Mouse (Mus musculus): ENCODE data around the gene Atp2b1. TPM values are rescaled to one million over a fixed set of nuclear protein-coding genes. Genes with fewer than 3 reads are reported as not detected.

Atp2b1 gene
- polyA plus RNA-seq (2014; fragmentation: Illumina TruSeq; extraction: RNeasy Lipid Tissue Mini Kit (QIAGEN cat#74804); ENCODE audit: low read depth, low replicate concordance) = 39.7 TPM

DNA sequence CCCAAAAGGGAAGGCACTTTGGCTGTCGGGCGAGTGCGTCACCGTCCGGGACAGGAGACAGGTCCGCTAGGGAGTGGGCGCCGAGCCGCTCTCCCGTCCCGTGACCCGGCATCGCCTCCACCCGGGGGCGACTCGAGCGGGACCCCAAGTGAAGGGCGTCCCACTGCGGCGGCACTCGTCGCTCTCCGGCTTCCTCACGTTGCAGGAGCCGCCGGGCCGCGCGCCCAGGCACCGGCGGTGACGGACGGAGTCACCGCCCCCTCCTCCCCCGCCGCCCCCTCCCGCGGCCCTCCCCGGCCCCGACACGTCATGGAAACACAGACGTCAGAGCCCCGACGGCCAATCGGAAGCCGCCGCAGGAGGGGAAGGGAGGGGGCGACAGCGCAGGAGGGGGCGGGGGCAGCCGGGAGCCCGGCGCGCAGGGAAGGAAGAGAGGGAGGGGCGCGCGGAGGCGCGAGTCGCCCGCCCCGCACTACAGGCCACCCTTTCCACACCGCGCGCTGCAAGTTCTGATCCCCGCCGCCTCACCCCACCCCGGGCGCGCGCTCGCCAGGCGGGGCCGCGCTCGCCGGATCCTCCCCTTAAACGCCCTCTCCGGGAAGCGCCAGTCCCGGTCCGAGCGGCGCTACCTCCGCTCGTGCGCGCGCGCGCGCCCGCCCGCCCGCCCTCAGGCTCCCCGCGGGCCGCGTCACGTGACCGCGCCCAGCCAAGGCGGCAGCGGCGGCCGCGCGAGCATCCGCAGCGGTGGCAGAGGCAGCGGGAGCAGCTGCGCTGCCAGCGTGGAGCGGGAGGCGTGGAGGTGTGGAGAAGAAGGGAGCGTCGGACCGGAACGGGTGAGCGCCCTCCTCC is at the start of gene Atp2b1:
Atp2b1 (plus strand) TSS at position 446 of the 849 bp plus-strand sequence.

Other genes with a start within 250 kb of the Atp2b1 start
- 6.0 TPM for gene Poc1b, start 192.6 kb downstream of the Atp2b1 start, polyA plus RNA-seq (2014; fragmentation: Illumina TruSeq; extraction: RNeasy Lipid Tissue Mini Kit (QIAGEN cat#74804); ENCODE audit: low read depth, low replicate concordance)
- 3.2 TPM for gene Galnt4, start 193.8 kb downstream of the Atp2b1 start, polyA plus RNA-seq (2014; fragmentation: Illumina TruSeq; extraction: RNeasy Lipid Tissue Mini Kit (QIAGEN cat#74804); ENCODE audit: low read depth, low replicate concordance)
- gene Phxr2, start 211.9 kb downstream of the Atp2b1 start, polyA plus RNA-seq (2014; fragmentation: Illumina TruSeq; extraction: RNeasy Lipid Tissue Mini Kit (QIAGEN cat#74804); ENCODE audit: low read depth, low replicate concordance) = not detected

Data from heart, adult 10 weeks (tissue).